Mouse (Mus musculus): Measurements from ENCODE around the gene Mmp11.

GRCm38 (mm10) chr10:75975216-75975615, 38.9 kb upstream of the Mmp11 start:
- TF ChIP-seq CTCF (IDR thresholded peaks at IDR 0.05; ENCODE audit: control insufficient read depth, insufficient read depth, insufficient replicate concordance, low read depth, low read length) (no peak), POLR2A (IDR thresholded peaks at IDR 0.05; ENCODE audit: control insufficient read depth, low read depth, low read length) (no peak)
